Mouse (Mus musculus) forebrain, embryonic 16.5 days (tissue): ENCODE results near the gene Kansl1l. TPM values are rescaled to one million over a fixed set of nuclear protein-coding genes. Genes with fewer than 3 reads are reported as not detected.

Experiments used
- ATAC-seq: fragments of 200-750 bp; cut with Nextera tagmentation; 2 replicates; pipeline ENCODE4 v1.8.0; 2017; ENCODE audit warnings: mild to moderate bottlenecking, moderate library complexity
- H3K27ac ChIP-seq: fragments of 300-500 bp; sonication (generic); 2 replicates; pipeline ENCODE4 v1.5.1; 2014; ENCODE audit warnings: low read length, control low read depth
- H3K27me3 ChIP-seq: fragments of 300-500 bp; sonication (generic); replicated peaks from 2 replicates; pipeline ENCODE4 v1.6.1; 2014; ENCODE audit warnings: low read length; ENCODE audit not compliant: control insufficient read depth, insufficient read depth
- H3K36me3 ChIP-seq: fragments of 300-500 bp; sonication (generic); 2 replicates; pipeline ENCODE4 v1.6.1; 2014; ENCODE audit not compliant: control insufficient read depth, insufficient read depth
- H3K4me1 ChIP-seq: fragments of 300-500 bp; sonication (generic); replicated peaks from 2 replicates; pipeline ENCODE4 v1.6.1; 2014; ENCODE audit warnings: low read length; ENCODE audit not compliant: control insufficient read depth, insufficient read depth
- H3K4me2 ChIP-seq: fragments of 300-500 bp; sonication (generic); 2 replicates; pipeline ENCODE4 v1.6.1; 2014; ENCODE audit warnings: mild to moderate bottlenecking, low read length, control low read depth
- H3K4me3 ChIP-seq: fragments of 300-500 bp; sonication (generic); replicated peaks from 2 replicates; pipeline ENCODE4 v1.5.1; 2014; ENCODE audit warnings: mild to moderate bottlenecking, low read length, control low read depth
- H3K9ac ChIP-seq: fragments of 300-500 bp; sonication (generic); replicated peaks from 2 replicates; pipeline ENCODE4 v1.6.1; 2014; ENCODE audit warnings: low read depth, low read length, control low read depth
- H3K9me3 ChIP-seq: fragments of 300-500 bp; sonication (generic); 2 replicates; pipeline ENCODE4 v1.6.1; 2016; ENCODE audit warnings: low read length; ENCODE audit not compliant: control insufficient read depth
- WGBS: fragments of 180-500 bp; shearing (Covaris S2); extraction: QIAGEN DNeasy Blood & Tissue Kit; methylation state at CpG from one replicate; pipeline ENCODE4 v1.1.7; 2014; 5-methylcytosine and 5-hydroxymethylcytosine counted together
- polyA plus RNA-seq: library from polyadenylated mRNA; unstranded; fragments of >200 nt; fragmentation: Nextera tagmentation; extraction: Ambion mirVana; gene quantifications from 2 replicates; pipeline ENCODE4 v1.2.1, GENCODE M21; 2015

The Kansl1l gene
- polyA plus RNA-seq, 1 experiment from 2014 or later, result 15.0 TPM

DNA sequence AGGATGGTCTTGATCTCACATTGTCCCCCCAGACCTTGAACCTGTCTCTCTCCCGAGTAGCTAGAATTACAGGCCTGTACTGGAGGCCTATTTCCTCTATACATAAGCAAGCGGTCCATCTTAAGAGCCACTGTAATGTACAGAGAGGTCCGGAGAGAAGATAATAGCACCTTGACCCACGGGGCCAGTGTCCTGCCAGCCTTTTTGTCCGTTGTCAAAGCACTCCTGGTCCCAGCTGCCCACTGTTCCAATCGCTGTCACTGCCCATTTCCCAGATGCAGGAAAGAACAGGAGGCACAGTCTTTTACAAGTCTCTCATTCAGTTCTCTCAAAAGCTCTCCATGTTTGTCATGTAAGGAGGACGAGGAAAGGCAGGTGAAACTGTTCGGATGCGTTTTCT is 4.6 kb upstream of the Kansl1l start:
- no peak overlapping the region for H3K4me2 ChIP-seq
- no peak overlapping the region for H3K27ac ChIP-seq
- H3K36me3 ChIP-seq, result no peaks in the 10 kb centered on the region
- 70% methylated on average over 9 of the region's 9 CpGs for WGBS
- H3K4me3 ChIP-seq, result no peak overlapping the region
- no peaks in the 10 kb centered on the region for H3K9me3 ChIP-seq
- no peak overlapping the region for H3K9ac ChIP-seq
- H3K27me3 ChIP-seq, result no peaks in the 10 kb centered on the region
- peaks cover 9% of the 10 kb centered on the region; the same call in 1 of the 2 replicates for H3K4me1 ChIP-seq
- ATAC-seq, result no peak

DNA sequence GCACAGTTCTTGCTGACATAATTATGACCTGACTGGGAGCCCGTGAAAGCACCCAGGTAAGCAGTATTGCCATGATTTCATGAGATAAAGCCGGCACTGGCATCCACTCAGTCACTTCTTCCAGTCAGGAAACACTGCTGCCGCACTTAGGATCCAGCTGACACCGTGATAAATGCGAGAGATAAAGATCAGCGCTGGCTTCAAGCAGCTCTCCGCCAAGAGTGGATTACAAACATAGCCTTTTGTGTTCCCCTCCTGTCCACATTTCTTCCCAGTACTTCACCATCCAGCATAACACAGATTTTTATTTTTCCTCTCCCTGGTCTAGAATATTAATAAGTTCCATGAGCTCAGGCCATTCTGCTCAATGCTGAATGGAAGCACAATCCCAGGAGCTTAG is 2.9 kb upstream of the Kansl1l start:
- H3K4me3 ChIP-seq, result no peak overlapping the region
- H3K27ac ChIP-seq, result no peak overlapping the region
- H3K36me3 ChIP-seq, result no peaks in the 10 kb centered on the region
- no peak overlapping the region for H3K9ac ChIP-seq
- H3K9me3 ChIP-seq, result no peaks in the 10 kb centered on the region
- no peaks in the 10 kb centered on the region for H3K27me3 ChIP-seq
- ATAC-seq, result no peak
- no peak overlapping the region for H3K4me2 ChIP-seq
- H3K4me1 ChIP-seq, result peaks cover 13% of the 10 kb centered on the region
- WGBS, result 20% methylated on average over 7 of the region's 7 CpGs

DNA sequence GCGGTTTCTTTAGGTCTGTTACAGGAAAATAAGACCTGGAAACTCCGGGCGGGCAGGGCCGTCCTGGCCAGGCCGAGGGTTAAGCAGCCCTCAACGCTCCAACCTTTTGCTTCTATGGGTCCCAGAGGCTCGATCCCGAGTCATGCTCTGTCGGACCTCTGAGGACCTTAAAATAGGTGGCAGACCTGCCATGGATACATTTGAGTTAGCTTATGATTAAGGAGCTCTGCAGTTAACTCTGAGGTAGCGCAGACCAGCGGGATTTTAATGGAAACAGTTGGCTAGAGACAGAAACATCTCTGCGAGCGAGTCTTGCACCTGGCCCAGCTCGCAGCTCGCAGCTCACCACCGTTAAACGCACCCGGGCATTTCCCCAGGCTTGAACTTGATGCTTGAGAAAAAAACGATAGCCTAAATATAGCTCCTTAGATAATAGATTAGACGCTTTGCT is 528 bp upstream of the Kansl1l start:
- ATAC-seq, result peak; percentile 41
- Histone ChIP-seq H3K4me1 (peaks cover 20% of the 10 kb centered on the region), H3K4me2 (peak overlapping the region; percentile 98), H3K27ac (peak overlapping the region; percentile 93), H3K4me3 (peak overlapping the region; percentile 86), H3K9me3 (no peaks in the 10 kb centered on the region), H3K36me3 (no peaks in the 10 kb centered on the region), H3K27me3 (no peaks in the 10 kb centered on the region), H3K9ac (peak overlapping the region; percentile 98)
- WGBS, result under 1% methylated on average over 20 of the region's 20 CpGs

DNA sequence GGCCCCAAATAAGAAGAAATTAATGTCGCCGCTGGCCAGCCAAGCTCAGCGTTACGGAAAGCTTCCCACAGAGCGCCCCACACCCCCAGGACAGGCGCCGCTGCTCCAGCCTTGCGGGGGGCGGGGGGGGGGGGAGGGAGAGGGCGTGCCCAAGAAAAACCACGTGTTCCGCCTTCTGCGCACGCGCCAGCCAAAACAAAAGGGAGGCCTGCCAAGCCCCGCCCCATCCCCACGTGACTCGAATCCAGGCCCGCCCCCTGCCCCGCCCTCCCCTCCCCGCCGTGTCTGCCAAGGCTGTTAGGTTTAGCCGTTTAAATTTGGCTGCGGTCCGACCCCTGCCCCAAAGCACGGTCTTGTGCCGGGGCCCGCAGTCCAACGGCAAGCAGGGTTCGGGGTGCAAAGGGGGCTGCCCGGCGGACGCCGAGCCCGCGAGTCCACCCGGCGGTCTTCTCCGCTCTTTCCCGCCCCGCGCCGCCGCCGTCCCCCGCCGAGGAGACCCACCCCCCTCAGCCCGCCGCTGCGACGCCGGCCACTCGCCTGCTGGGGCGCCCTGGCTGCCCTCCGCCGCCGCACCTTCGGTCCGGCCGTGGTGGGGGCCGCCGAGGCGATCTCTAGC is 417 bp downstream of the Kansl1l start:
- Histone ChIP-seq H3K9me3 (no peaks in the 10 kb centered on the region), H3K27me3 (no peaks in the 10 kb centered on the region), H3K4me1 (peaks cover 20% of the 10 kb centered on the region), H3K4me3 (peak overlapping the region; percentile 86), H3K27ac (peak overlapping the region; percentile 93), H3K4me2 (peak overlapping the region; percentile 67), H3K36me3 (no peaks in the 10 kb centered on the region), H3K9ac (peak overlapping the region; percentile 98)
- peak; percentile 84 for ATAC-seq
- WGBS, result 0% methylated on average over 28 of the region's 63 CpGs

DNA sequence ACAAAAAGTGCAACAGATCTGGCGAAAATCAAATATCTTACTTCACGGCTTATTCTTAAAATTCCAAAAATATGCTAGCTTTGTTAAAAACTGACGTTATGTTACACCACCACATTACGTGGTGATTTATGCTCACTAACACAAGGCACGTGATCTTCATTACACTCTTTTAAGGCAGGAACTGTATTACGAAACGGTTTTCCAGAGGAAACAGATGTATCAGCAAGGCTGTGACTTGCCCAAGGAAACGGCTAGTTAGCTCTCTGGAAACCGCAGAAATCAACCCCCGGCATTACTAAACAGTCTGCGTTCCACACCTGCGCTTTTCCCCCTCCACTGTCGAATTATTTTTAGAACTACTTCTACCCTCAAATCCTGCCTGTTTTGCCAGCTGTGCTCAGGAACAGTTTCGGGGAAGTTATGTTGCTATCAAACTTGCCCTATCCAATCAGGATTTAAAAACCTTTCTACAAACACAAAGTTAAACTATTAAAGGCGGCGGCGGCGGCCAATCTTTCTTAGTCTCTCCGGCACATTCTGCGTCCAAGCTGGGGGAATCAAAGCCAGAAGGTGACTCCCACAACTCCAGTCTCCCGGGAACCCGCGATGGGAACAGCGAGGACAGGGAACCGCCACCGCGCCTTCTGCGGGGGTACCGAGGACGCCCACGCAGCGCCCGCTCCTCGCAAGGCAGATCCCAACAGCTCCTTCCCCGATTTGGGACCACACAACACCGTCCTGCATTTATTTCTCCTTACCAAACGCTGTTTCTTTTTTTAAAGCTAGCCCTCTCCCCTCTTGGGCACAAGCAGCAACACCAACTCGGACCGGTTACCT is 1.2 kb downstream of the Kansl1l start:
- no peaks in the 10 kb centered on the region for H3K27me3 ChIP-seq
- H3K9ac ChIP-seq, result peak overlapping the region; percentile 70
- peak overlapping the region; percentile 67 for H3K4me2 ChIP-seq
- under 1% methylated on average over 39 of the region's 39 CpGs for WGBS
- H3K36me3 ChIP-seq, result no peaks in the 10 kb centered on the region
- peaks cover 20% of the 10 kb centered on the region for H3K4me1 ChIP-seq
- H3K27ac ChIP-seq, result peak overlapping the region; percentile 81
- ATAC-seq, result peak; percentile 32
- H3K4me3 ChIP-seq, result peak overlapping the region; percentile 86
- no peaks in the 10 kb centered on the region for H3K9me3 ChIP-seq

DNA sequence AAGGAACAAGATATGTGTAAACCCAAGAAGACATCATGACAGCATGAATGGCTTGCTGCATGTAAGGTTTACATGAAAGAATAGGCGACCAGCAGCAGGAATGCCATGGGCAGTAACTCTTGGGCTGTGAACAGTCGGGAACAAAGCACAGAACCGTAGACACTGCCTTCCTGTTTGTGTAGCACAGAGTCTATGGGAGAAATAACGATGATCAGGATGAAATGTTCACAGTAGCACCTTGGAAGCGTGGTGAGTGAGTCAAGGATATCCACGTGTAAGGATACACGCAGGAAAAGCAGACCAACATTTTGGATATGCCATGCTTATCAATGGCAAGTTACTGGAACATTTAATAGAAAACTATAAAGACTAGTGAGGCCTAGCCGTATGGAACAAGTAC is 2.6 kb downstream of the Kansl1l start:
- Histone ChIP-seq H3K9ac (0 out of 2 replicates have a peak overlapping the region, but pooled peaks have one; percentile 9), H3K27me3 (no peaks in the 10 kb centered on the region), H3K4me2 (0 out of 2 replicates have a peak overlapping the region, but pooled peaks have one; percentile 3), H3K27ac (no peak overlapping the region), H3K4me1 (peaks cover 13% of the 10 kb centered on the region), H3K36me3 (no peaks in the 10 kb centered on the region), H3K9me3 (no peaks in the 10 kb centered on the region), H3K4me3 (no peak overlapping the region)
- WGBS, result 58% methylated on average over 8 of the region's 8 CpGs
- no peak for ATAC-seq

DNA sequence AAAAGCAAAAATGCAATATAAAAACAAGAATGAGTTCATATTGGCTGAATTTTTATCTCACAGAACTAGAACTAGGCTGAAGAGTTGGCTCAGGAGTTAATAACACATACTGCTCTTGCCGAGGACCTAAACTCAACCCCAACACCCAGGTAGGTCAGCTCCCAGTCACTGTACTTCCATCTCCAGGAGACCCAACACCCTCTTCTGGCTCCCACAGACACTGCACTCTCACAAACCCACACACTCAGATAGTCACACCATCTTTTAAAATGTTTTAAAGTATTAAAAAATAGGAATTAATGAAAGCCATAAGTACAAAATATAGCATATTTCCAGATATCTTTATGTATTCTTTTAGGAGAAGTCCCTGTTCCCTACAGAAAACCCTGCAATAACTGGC is 4.2 kb downstream of the Kansl1l start:
- 89% methylated on average over 1 of the region's 1 CpGs for WGBS
- ATAC-seq, result no peak

DNA sequence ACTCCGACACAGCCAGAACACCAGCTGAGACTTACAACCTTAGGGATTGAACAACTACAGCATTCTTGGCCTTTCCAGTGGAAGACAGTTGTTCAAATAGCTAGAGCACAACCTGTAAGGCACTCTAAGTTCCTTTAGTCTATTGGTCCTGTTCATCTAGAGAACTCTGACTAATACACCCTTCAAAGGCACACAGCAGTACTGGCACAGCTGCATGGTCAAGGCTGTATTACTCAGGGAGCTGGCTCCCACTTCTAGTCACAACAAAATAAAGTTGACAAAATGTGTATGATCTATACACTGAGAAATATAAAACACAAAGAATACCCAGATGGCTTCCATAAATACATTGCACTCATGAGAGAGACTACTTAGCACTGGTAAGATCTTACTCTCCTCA is 10.5 kb downstream of the Kansl1l start:
- 96% methylated on average over 1 of the region's 1 CpGs for WGBS

More for the DNA sequence above, 4.2 kb downstream of the Kansl1l start:
- Histone ChIP-seq H3K9ac (no peak overlapping the region), H3K36me3 (no peaks in the 10 kb centered on the region), H3K4me3 (no peak overlapping the region), H3K27ac (no peak overlapping the region), H3K27me3 (no peaks in the 10 kb centered on the region), H3K4me1 (peaks cover 13% of the 10 kb centered on the region), H3K4me2 (no peak overlapping the region), H3K9me3 (peaks cover 3% of the 10 kb centered on the region; the same call in 1 of the 2 replicates)

DNA sequence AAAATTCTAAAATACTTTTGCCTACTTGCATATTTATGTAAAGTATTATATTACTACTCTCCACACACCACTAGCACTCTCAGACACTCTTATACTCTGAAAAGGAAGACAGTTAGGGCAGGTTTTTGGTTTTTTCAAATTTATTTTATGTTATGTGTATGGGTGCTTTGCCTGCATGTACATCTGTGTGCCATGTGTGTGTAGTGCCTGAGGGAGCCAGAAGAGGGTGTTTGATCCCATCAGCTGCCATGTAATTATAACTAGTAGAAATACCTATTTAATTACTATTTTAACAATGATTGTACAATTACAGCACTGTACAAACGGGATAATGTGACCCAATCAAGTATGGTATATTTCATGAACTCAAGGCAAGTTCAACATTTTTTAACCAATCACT is 12.0 kb downstream of the Kansl1l start:
- 82% methylated on average over 1 of the region's 1 CpGs for WGBS
- no peaks in the 10 kb centered on the region for H3K4me1 ChIP-seq
- H3K4me3 ChIP-seq, result no peak overlapping the region

More for the DNA sequence above, 10.5 kb downstream of the Kansl1l start:
- no peak overlapping the region for H3K4me3 ChIP-seq
- H3K4me2 ChIP-seq, result no peak overlapping the region
- no peak overlapping the region for H3K27ac ChIP-seq
- H3K36me3 ChIP-seq, result no peaks in the 10 kb centered on the region; the same call in 1 of the 2 replicates
- H3K9me3 ChIP-seq, result peaks cover 3% of the 10 kb centered on the region; the same call in 1 of the 2 replicates
- no peaks in the 10 kb centered on the region for H3K27me3 ChIP-seq
- H3K4me1 ChIP-seq, result no peaks in the 10 kb centered on the region
- no peak for ATAC-seq
- H3K9ac ChIP-seq, result no peak overlapping the region

More for the DNA sequence above, 12.0 kb downstream of the Kansl1l start:
- Histone ChIP-seq H3K27me3 (no peaks in the 10 kb centered on the region), H3K4me2 (no peak overlapping the region), H3K27ac (no peak overlapping the region), H3K36me3 (peaks cover 4% of the 10 kb centered on the region; the same call in 1 of the 2 replicates), H3K9me3 (peaks cover 3% of the 10 kb centered on the region; the same call in 1 of the 2 replicates), H3K9ac (no peak overlapping the region)
- no peak for ATAC-seq
